Mouse (Mus musculus) heart, postnatal 10 days (tissue): ENCODE data around the gene Tas2r143. TPM values are rescaled to one million over a fixed set of nuclear protein-coding genes. Genes with fewer than 3 reads are reported as not detected.

Experiments
- DNase-seq, 2 experiments: peaks; one replicate each; pipeline ENCODE4 v3.0.0; 2021
- intact Hi-C: fragments of 180-260 bp; cut with DNase I; formaldehyde crosslinking; loops from one replicate; pipeline ENCODE4 v1.15.1; 2025
- total RNA-seq, 2 experiments: library from RNA; stranded (reverse); gene quantifications; 2 replicates each; pipeline ENCODE4 v1.2.3; 2021

Tas2r143 gene
- total RNA-seq, 2 experiments from 2014 or later, result not detected

GRCm38 (mm10) chr6:42391796-42392330 lies 8.2 kb upstream of the Tas2r143 start:
- intact Hi-C loops, result no loop called here
- DNase-seq, result no peak

GRCm38 (mm10) chr6:42395960-42396809 lies 3.9 kb upstream of the Tas2r143 start:
- intact Hi-C loops, result no loop called here
- peak; percentile 94 for DNase-seq

- DNase-seq, result peak in 1 of 2 experiments; percentile 14
- intact Hi-C loops, result no loop called here
Observed at GRCm38 (mm10) chr6:42397041-42397657, 2.9 kb upstream of the Tas2r143 start.

- no peak for DNase-seq
- intact Hi-C loops, result no loop called here
Observed at GRCm38 (mm10) chr6:42398285-42398684, 1.8 kb upstream of the Tas2r143 start.

GRCm38 (mm10) chr6:42398998-42399397 lies 1.0 kb upstream of the Tas2r143 start:
- intact Hi-C loops, result no loop called here
- DNase-seq, result no peak

GRCm38 (mm10) chr6:42405134-42405533 lies 5.1 kb downstream of the Tas2r143 start, which contains the start of gene Tas2r135:
Gene Tas2r135, plus strand, starts transcription at chr6:42405434.
- intact Hi-C loops, result no loop called here
- no peak for DNase-seq

GRCm38 (mm10) chr6:42419443-42419842 lies 19.4 kb downstream of the Tas2r143 start:
- intact Hi-C loops, result no loop called here
- DNase-seq, result no peak

- intact Hi-C loops, result no loop called here
- DNase-seq, result no peak
Observed at GRCm38 (mm10) chr6:42421439-42421838, 21.4 kb downstream of the Tas2r143 start.

- no peak for DNase-seq
- intact Hi-C loops, result no loop called here
Observed at GRCm38 (mm10) chr6:42424472-42424871, 24.4 kb downstream of the Tas2r143 start.

- DNase-seq, result no peak
- intact Hi-C loops, result no loop called here
Observed at GRCm38 (mm10) chr6:42426337-42426736, 26.3 kb downstream of the Tas2r143 start.

- DNase-seq, result peak; percentile 30
- intact Hi-C loops, result no loop called here
Observed at GRCm38 (mm10) chr6:42433554-42433953, 33.5 kb downstream of the Tas2r143 start.

GRCm38 (mm10) chr6:42434446-42434845 lies 34.4 kb downstream of the Tas2r143 start, which contains the start of gene Tas2r126:
Gene Tas2r126, plus strand, starts transcription at chr6:42434535.
- peak; percentile 9 to 12 for DNase-seq
- intact Hi-C loops, result no loop called here

- intact Hi-C loops, result no loop called here
Observed at GRCm38 (mm10) chr6:42435490-42435889, 35.5 kb downstream of the Tas2r143 start.

GRCm38 (mm10) chr6:42441395-42441794 lies 41.4 kb downstream of the Tas2r143 start:
- intact Hi-C loops, result no loop called here
- DNase-seq, result no peak

More at GRCm38 (mm10) chr6:42435490-42435889, 35.5 kb downstream of the Tas2r143 start:
- DNase-seq, result no peak

GRCm38 (mm10) chr6:42444491-42444890 lies 44.5 kb downstream of the Tas2r143 start:
- intact Hi-C loops, result no loop called here
- DNase-seq, result no peak

GRCm38 (mm10) chr6:42447381-42447780 lies 47.3 kb downstream of the Tas2r143 start:
- intact Hi-C loops, result no loop called here
- DNase-seq, result no peak

Other genes starting within 250 kb of the Tas2r143 start
- gene Tas2r144, start 184.9 kb upstream of the Tas2r143 start, total RNA-seq, result not detected
- 10 to 100 TPM; 29.3 to 32.6 TPM for gene Gstk1, start 154.3 kb upstream of the Tas2r143 start, total RNA-seq
- gene Tmem139, start 138.3 kb upstream of the Tas2r143 start, total RNA-seq, result not detected
- gene Casp2, start 135.3 kb upstream of the Tas2r143 start, total RNA-seq, result 10 to 100 TPM; 19.6 to 31.8 TPM
- 1 to 10 TPM; 1.3 to 1.9 TPM for gene Clcn1, start 113.6 kb upstream of the Tas2r143 start, total RNA-seq
- gene Fam131b, start 75.6 kb upstream of the Tas2r143 start, total RNA-seq, result 1 to 10 TPM; 1.2 to 1.6 TPM
- gene Zyx, start 50.6 kb upstream of the Tas2r143 start, total RNA-seq, result 100 to 1,000 TPM; 104 to 121 TPM
- under 1 TPM; 0.60 to 0.72 TPM for gene Epha1, start 27.0 kb upstream of the Tas2r143 start, total RNA-seq
- gene Tas2r135, start 5.2 kb downstream of the Tas2r143 start, total RNA-seq, result under 1 TPM; 0.25 to 0.31 TPM
- not detected for gene Tas2r126, start 34.3 kb downstream of the Tas2r143 start, total RNA-seq
- not detected for gene Olfr458, start 65.0 kb downstream of the Tas2r143 start, total RNA-seq
- not detected for gene Olfr457, start 76.1 kb downstream of the Tas2r143 start, total RNA-seq
- gene Olfr456, start 87.0 kb downstream of the Tas2r143 start, total RNA-seq, result not detected
- gene Olfr455, start 147.3 kb downstream of the Tas2r143 start, total RNA-seq, result not detected
- not detected for gene Tcaf3, start 197.5 kb downstream of the Tas2r143 start, total RNA-seq
- 1 to 10 TPM; 4.4 to 5.7 TPM for gene Tcaf2, start 245.0 kb downstream of the Tas2r143 start, total RNA-seq